Mouse (Mus musculus) embryonic facial prominence, embryonic 11.5 days (tissue): ENCODE results near the gene Apoe. TPM values are rescaled to one million over a fixed set of nuclear protein-coding genes. Genes with fewer than 3 reads are reported as not detected.

Source experiments
- ATAC-seq: fragments of 200-750 bp; cut with Nextera tagmentation; replicated peaks from 2 replicates; pipeline ENCODE4 v1.8.0; 2017; ENCODE audit warnings: low read depth; ENCODE audit not compliant: insufficient number of reproducible peaks, low FRiP score, low TSS enrichment
- DNase-seq: peaks from one replicate; pipeline ENCODE4 v3.0.0-alpha.2; 2015; ENCODE audit warnings: low spot score
- H3K27ac ChIP-seq: fragments of 300-500 bp; sonication (generic); replicated peaks from 2 replicates; pipeline ENCODE4 v1.5.1; 2014; ENCODE audit warnings: mild to moderate bottlenecking, low read depth, low read length, control low read depth
- H3K27me3 ChIP-seq: fragments of 300-500 bp; sonication (generic); 2 replicates; pipeline ENCODE4 v1.6.1; 2014; ENCODE audit warnings: mild to moderate bottlenecking, low read length, moderate library complexity, mixed read lengths; ENCODE audit not compliant: control insufficient read depth, insufficient read depth
- H3K36me3 ChIP-seq: fragments of 300-500 bp; sonication (generic); replicated peaks from 2 replicates; pipeline ENCODE4 v1.6.1; 2014; ENCODE audit warnings: low read depth, mild to moderate bottlenecking, low read length, moderate library complexity, mixed read lengths; ENCODE audit not compliant: control insufficient read depth, insufficient read depth
- H3K4me1 ChIP-seq: fragments of 300-500 bp; sonication (generic); 2 replicates; pipeline ENCODE4 v1.6.1; 2014; ENCODE audit warnings: low read length, mixed read lengths; ENCODE audit not compliant: control insufficient read depth, insufficient read depth
- H3K4me2 ChIP-seq: fragments of 300-500 bp; sonication (generic); 2 replicates; pipeline ENCODE4 v1.6.1; 2014; ENCODE audit warnings: low read depth, mild to moderate bottlenecking, control low read depth, low read length, moderate library complexity
- H3K4me3 ChIP-seq: fragments of 300-500 bp; sonication (generic); 2 replicates; pipeline ENCODE4 v1.5.1; 2014; ENCODE audit warnings: low read depth, low read length, control low read depth
- H3K9ac ChIP-seq: fragments of 300-500 bp; sonication (generic); replicated peaks from 2 replicates; pipeline ENCODE4 v1.6.1; 2014; ENCODE audit warnings: mild to moderate bottlenecking, control low read depth, low read length
- H3K9me3 ChIP-seq: fragments of 300-500 bp; sonication (generic); replicated peaks from 2 replicates; pipeline ENCODE4 v1.6.1; 2016; ENCODE audit warnings: mild to moderate bottlenecking, low read length, inconsistent platforms, mixed read lengths; ENCODE audit not compliant: control insufficient read depth
- WGBS: fragments of 180-500 bp; shearing (Covaris S2); extraction: QIAGEN DNeasy Blood & Tissue Kit; methylation state at CpG from one replicate; pipeline ENCODE4 v1.1.7; 2014; 5-methylcytosine and 5-hydroxymethylcytosine counted together
- polyA plus RNA-seq: library from polyadenylated mRNA; unstranded; fragments of >200 nt; fragmentation: Nextera tagmentation; extraction: Ambion mirVana; gene quantifications from 2 replicates; pipeline ENCODE4 v1.2.1, GENCODE M21; 2014

Apoe gene
- polyA plus RNA-seq, 1 experiment from 2014 or later: 180 TPM

- 7% methylated on average over 8 of the region's 8 CpGs for WGBS
- H3K4me3 ChIP-seq: no peak overlapping the region
- peaks cover 2% of the 10 kb centered on the region for H3K36me3 ChIP-seq
- no peaks in the 10 kb centered on the region for H3K27me3 ChIP-seq
- H3K27ac ChIP-seq: peak overlapping the region; percentile 49; the same call in 1 of the 2 replicates
- H3K9me3 ChIP-seq: no peaks in the 10 kb centered on the region
- H3K9ac ChIP-seq: no peak overlapping the region
- H3K4me2 ChIP-seq: no peak overlapping the region
- H3K4me1 ChIP-seq: peaks cover 4% of the 10 kb centered on the region
- ATAC-seq (peak; percentile 37; the same call in 1 of the 2 replicates), DNase-seq (no peak)
Measured at GRCm38 (mm10) chr7:19741329-19742031, 42.5 kb upstream of the Apoe start.

DNA sequence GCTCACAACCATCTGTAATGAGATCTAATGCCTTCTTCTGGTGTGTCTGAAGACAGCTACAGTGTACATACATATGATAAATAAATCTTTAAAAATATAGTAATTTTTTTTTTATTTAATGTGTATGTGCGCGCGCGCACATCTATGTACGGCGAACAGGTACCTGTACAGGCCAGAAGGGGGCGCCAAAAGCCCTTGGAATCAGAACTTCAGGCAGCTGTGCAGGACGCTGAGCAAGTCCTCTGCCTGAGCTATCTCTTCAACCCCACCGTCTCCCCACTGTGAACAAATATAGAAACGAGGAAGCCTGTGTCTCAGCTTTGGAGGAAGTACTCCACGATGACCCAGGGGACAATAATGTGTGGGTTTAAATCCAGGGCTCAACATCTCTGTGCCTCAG lies 41.3 kb upstream of the Apoe start:
- Histone ChIP-seq H3K27me3 (no peaks in the 10 kb centered on the region), H3K4me1 (peaks cover 4% of the 10 kb centered on the region), H3K4me3 (no peak overlapping the region), H3K9ac (no peak overlapping the region), H3K27ac (no peak overlapping the region), H3K4me2 (no peak overlapping the region), H3K9me3 (no peaks in the 10 kb centered on the region), H3K36me3 (peaks cover 2% of the 10 kb centered on the region)
- DNase-seq: no peak
- WGBS: 90% methylated on average over 11 of the region's 11 CpGs
- no peak for ATAC-seq

GRCm38 (mm10) chr7:19738771-19739170 lies 39.8 kb upstream of the Apoe start:
- H3K4me2 ChIP-seq: no peak overlapping the region
- WGBS: 91% methylated on average over 3 of the region's 3 CpGs
- peaks cover 2% of the 10 kb centered on the region; the same call in 1 of the 2 replicates for H3K4me1 ChIP-seq
- no peak overlapping the region for H3K4me3 ChIP-seq
- ATAC-seq (no peak), DNase-seq (no peak)
- no peak overlapping the region for H3K27ac ChIP-seq
- no peaks in the 10 kb centered on the region for H3K9me3 ChIP-seq
- peaks cover 5% of the 10 kb centered on the region for H3K36me3 ChIP-seq
- H3K9ac ChIP-seq: no peak overlapping the region
- no peaks in the 10 kb centered on the region for H3K27me3 ChIP-seq

DNA sequence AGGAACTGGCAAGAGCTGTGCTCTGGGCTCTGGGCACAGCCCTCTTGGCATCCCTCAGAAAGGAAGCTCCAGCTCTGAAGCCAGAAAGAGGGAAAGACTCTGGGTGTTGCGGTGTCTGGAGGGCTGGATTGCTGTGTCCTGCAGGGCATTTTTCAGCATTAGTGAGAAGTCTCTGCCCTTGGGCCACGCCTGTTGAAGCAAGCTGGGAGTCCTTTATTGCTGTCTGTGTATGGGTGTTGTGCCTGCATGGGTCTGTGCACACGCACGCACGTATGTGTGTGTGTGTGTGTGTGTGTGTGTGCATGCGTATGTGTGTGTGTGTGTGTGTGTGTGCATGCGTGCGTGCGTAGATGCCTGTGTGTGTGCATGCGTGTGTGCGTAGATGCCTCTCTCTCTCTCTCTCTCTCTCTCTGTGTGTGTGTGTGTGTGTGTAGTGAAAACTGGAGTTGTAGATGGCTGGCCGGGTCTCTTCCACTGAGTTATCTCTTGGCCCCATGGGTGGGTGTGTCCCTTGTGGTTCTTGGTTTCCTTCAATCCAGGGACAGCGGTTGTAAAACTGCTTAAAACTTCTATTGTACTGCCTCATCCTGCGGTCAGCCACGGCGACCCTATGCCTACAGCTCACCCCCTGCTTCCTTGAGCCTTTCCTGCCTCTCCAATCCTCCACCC lies 37.5 kb upstream of the Apoe start:
- ATAC-seq (no peak), DNase-seq (no peak)
- H3K9ac ChIP-seq: no peak overlapping the region
- H3K4me1 ChIP-seq: 0 out of 2 replicates have a peak, but pooled peaks cover 2% of the 10 kb centered on the region
- 91% methylated on average over 16 of the region's 16 CpGs for WGBS
- H3K27ac ChIP-seq: no peak overlapping the region
- no peak overlapping the region for H3K4me2 ChIP-seq
- no peaks in the 10 kb centered on the region for H3K9me3 ChIP-seq
- no peaks in the 10 kb centered on the region for H3K27me3 ChIP-seq
- H3K4me3 ChIP-seq: no peak overlapping the region
- peaks cover 10% of the 10 kb centered on the region for H3K36me3 ChIP-seq

DNA sequence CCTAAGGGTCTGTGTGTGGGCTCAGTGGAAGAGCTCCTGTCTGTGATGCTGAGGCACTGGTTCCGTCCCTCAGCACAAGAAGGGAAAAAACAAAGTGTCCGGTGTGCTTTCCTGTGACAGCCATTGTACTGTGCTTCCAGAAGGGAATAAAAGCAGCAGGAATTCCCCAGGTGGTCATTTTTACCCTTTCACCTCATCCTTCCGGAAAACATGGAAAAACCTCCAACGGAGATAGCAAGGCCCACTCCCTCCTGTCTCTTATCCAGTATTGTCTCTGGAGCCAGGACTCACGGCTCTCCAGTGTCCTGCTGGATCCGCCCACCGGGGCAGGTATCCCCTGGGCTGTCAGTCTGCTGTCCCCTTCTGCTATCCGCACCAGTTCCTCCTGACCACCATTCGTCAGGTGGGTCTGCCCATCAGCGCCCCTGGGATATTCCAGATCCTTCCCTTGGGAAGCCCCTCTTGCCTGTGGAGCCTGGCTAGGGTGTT lies 35.2 kb upstream of the Apoe start:
- 89% methylated on average over 10 of the region's 10 CpGs for WGBS
- no peak for ATAC-seq
- H3K36me3 ChIP-seq: peaks cover 17% of the 10 kb centered on the region

GRCm38 (mm10) chr7:19726541-19726940 lies 27.6 kb upstream of the Apoe start:
- WGBS: 97% methylated on average over 4 of the region's 4 CpGs
- H3K9me3 ChIP-seq: no peaks in the 10 kb centered on the region
- ATAC-seq (no peak), DNase-seq (no peak)
- no peak overlapping the region for H3K4me3 ChIP-seq
- no peak overlapping the region for H3K27ac ChIP-seq
- H3K27me3 ChIP-seq: no peaks in the 10 kb centered on the region
- H3K36me3 ChIP-seq: peaks cover 9% of the 10 kb centered on the region
- no peak overlapping the region for H3K4me2 ChIP-seq
- H3K9ac ChIP-seq: no peak overlapping the region
- no peaks in the 10 kb centered on the region for H3K4me1 ChIP-seq

More for the DNA sequence above, 35.2 kb upstream of the Apoe start:
- Histone ChIP-seq H3K27me3 (no peaks in the 10 kb centered on the region), H3K27ac (no peak overlapping the region), H3K4me1 (no peaks in the 10 kb centered on the region), H3K4me3 (no peak overlapping the region), H3K4me2 (no peak overlapping the region), H3K9me3 (no peaks in the 10 kb centered on the region), H3K9ac (no peak overlapping the region)
- no peak for DNase-seq

DNA sequence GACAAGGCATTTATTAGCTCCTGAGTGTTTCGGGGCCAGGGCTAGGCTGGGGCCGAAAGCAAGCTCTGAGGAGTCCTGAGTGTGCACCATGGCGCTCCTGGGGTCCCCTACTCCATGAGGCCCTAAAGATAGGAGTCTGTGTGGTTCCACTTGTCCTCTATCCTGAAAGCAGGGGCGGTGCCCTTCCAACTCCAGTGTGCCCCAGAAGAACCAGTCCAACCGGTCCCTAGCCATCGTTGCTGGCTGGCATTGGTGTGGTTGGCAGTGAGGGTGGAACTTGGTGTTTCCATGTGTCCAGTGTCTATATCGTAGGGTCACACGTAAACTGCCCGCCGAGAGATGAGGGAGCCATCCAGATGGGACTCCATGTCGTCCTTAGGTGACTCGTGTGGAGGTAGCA lies 25.2 kb upstream of the Apoe start:
- Histone ChIP-seq H3K36me3 (peaks cover 6% of the 10 kb centered on the region), H3K4me2 (no peak overlapping the region), H3K27me3 (no peaks in the 10 kb centered on the region), H3K4me3 (no peak overlapping the region), H3K4me1 (no peaks in the 10 kb centered on the region), H3K9ac (no peak overlapping the region), H3K9me3 (peaks cover 6% of the 10 kb centered on the region; the same call in 1 of the 2 replicates), H3K27ac (no peak overlapping the region)
- DNase-seq (no peak), ATAC-seq (no peak)
- 97% methylated on average over 12 of the region's 12 CpGs for WGBS

DNA sequence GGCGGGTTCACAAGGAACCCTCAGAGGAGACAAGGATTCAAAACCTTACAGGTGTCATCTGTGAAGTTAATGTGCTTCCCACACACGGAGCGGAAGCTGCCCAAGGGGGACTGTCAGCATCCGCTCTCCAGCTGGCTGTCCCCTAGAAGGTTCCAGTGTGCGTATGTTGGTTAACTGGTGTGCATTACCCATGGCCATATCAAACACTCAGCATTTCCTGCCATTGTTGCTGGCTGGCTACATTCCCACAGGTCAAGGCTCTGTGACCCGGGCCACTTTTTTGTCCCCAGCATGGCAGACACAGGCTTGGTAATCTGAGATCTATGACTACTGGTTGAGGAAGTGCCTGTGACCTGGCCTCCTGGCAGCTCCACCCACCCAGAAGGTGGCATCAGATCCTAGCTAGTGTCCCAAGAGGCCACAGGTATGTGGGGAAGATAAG lies 23.8 kb upstream of the Apoe start:
- H3K27ac ChIP-seq: no peak overlapping the region
- ATAC-seq: no peak
- no peaks in the 10 kb centered on the region for H3K4me1 ChIP-seq
- H3K36me3 ChIP-seq: peaks cover 6% of the 10 kb centered on the region
- no peak for DNase-seq
- H3K4me2 ChIP-seq: no peak overlapping the region
- no peak overlapping the region for H3K9ac ChIP-seq
- H3K27me3 ChIP-seq: no peaks in the 10 kb centered on the region
- 93% methylated on average over 6 of the region's 6 CpGs for WGBS
- H3K4me3 ChIP-seq: no peak overlapping the region
- peaks cover 6% of the 10 kb centered on the region; the same call in 1 of the 2 replicates for H3K9me3 ChIP-seq
